Mouse (Mus musculus) adrenal gland, adult 2 months (tissue): ENCODE results near the gene H6pd. TPM values are rescaled to one million over a fixed set of nuclear protein-coding genes. Genes with fewer than 3 reads are reported as not detected.
"Not testable (repeated sequence)": the region's sequence is repeated elsewhere in the genome, so short reads cannot be mapped to it uniquely, and the experiment has no call there.

Source experiments
- DNase-seq: peaks from one replicate; pipeline ENCODE4 v3.0.0; 2021
- long read RNA-seq: library from polyadenylated mRNA; stranded (forward); transcript quantifications from one replicate; pipeline ENCODE4 v2.0.0, GENCODE M21; 2021
- polyA plus RNA-seq: library from polyadenylated mRNA; depleted of rRNA; stranded (reverse); fragments of >200 nt; gene quantifications from 2 replicates; pipeline ENCODE4 v1.2.3, GENCODE M21; 2012; rRNA removed
- total RNA-seq, 2 experiments: library from RNA; stranded (reverse); gene quantifications; 2 replicates each; pipeline ENCODE4 v1.2.3; 2021

The H6pd gene
- total RNA-seq (100 to 1,000 TPM; 120 to 197 TPM), polyA plus RNA-seq (146 and 154 TPM in 2 replicates)
- long read RNA-seq, full-length matches to known transcripts: 75 of 115 reads
- long read RNA-seq, partial matches to known transcripts: 7 of 115 reads
- long read RNA-seq, other reads (novel, unspliced or antisense): 33 of 115 reads

DNA sequence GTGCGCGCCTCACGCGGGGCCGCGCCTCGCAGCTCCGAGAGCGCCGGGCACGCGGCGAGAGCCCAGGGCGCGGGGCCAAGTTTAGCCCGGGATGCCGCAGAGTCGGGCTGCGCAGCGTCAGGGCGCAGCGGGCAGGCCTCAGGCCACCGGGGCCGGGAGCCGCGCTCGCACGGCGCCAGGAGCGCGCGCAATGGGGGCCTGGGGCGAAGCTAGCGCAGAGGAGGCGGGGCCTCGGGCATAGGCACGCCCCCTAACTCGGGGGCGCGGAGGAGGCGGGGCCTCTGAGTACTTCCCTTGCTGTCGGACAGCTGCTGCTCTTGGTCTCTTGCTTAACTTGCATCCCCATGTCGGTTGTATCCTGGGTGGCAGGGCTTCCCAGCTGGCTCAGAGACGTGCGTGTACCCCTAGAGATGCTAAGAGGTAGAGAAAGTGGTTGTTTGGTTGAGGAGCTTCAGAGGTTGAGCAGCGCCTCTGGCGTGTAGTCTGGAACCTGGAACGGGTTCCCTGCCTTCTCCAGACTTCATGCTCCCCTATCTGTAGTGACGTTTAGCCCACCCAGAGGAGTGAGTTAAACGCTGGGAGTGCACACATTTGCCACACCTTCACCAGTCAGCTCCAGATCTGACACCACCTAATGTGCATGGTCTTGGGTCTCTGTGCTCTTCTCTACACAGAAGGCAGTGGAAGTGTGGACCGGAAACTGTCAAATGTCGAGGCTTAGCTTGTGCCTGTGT lies at the start of gene H6pd:
H6pd (minus strand) TSS at position 171 of the 734 bp plus-strand sequence.
- peak; percentile 96 for DNase-seq

DNA sequence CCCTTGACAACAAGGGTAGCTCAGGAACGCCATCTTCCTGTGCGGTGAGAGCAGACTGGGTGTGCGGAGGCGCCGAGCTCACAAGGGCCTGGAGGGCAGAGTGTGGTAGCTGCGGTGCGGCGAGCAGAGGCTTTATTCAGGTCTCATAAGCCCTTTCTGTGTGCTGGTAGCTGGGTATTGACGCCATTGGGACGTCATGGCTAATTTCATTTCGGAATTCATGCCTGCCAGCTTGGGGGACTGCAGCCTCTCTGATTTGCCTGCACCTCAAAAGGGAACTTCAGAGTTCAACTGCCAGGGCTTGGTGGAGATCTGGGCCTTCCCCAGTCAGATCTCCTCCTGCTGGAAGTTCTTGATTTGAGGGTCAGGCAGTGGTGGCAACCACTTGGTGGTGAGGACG lies 48.9 kb upstream of the H6pd start:
- DNase-seq: no peak

DNA sequence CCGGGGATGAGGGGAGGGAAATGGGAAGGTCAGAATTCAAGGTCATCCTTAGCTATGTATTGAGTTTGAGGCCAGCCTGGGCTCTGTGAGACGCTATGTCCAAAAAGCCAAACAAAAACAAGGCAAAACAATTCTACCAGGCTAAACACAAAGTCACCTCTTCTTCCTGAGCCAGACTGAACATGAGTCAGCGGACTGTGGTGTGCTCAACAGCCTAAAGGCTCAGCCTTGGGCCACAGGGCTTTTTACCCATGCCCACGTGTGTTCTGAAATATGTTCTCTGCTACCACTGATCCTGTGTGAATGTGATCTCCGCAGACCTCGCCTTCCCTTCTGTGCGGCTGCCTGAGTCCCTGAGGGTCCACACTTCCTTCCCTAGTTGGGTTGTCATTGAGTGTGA lies 47.3 kb upstream of the H6pd start:
- DNase-seq: peak; percentile 43

DNA sequence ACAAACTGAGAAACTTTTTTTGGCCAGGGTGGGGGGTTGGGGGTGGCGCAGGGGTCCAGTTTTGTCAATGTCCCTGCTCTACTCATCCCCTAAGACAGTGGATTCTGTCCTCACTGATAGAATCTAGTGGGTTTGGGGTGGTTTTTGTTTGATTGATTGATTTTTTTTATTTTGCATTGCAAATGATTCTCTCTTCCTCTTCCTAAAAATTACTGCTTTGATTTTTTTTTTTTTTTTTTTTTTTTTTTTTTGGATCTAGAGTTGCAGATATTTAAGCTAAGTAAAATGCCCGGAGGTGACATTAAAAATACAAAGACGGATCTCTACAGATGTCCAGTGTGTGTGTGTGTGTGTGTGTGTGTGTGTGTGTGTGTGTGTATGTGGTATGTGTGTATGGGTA lies 43.6 kb upstream of the H6pd start:
- no peak for DNase-seq

DNA sequence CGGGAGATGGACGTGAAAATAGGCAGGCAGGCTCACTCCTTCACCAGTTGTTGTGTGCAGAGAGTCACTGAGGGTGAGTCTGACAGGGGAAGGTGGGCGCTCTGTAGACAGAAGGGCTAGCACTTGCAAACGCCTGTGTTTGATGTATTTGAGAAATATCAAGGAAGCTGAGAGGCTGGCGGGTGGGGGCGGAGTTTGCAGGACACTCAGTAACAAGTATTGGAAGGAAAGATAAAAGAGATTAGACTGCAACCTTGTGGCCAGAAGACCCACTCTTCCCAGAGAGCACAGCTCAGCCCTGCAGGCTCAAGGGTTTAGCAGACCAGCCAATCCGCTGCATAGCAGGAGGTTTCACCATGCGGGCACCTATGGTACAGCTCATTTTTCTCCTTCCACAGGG lies 42.7 kb upstream of the H6pd start:
- no peak for DNase-seq

DNA sequence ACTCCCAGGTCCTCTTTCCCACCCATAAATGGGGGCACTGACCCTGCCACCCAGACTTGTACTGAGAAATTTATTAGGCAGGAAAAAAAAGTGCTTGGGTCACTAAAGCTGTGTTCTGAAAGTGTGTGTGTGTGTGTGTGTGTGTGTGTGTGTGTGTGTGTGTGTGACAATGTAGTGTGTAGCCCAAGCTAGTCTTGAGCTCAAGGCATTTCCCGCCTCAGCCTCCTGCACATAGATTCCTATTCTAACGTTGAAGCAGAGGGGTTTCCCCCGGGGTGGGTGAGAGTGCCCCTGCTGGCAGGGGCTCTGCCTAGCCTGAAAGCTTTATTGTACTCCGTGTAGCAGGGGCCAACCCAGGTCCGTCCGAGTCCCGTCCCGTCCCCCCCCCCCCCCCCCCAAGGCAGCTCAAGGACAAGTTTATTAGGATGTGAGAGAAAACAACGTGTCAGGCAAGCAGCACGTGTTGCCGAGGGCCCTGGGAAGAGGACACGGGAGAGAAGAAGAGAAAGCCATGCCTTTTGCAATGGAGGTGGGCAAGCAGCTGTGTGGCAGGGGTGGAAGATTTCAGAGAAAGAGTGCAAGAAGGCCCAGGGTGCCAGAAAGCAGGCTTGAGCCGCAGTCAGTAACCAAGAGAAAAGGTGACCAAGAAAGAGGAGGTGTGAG lies 40.9 kb upstream of the H6pd start:
- no peak for DNase-seq

DNA sequence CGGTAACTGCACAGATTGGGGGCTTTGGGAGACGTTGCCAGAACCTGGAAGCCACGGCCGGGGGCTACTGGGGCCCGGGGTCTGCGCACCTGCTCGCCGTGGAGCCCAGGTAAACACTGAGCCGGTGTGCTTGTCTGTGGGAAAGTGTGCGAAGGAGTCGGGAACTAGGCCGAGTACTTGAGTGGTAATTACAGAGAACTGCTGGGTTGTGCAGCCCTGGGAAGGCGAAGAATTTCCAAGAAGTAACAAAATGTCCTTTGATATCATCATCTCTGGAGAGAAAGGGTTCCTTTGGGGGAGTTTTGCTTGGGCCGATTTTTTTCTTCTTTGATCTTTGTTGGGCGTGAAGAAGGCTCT lies 40.3 kb upstream of the H6pd start:
- no peak for DNase-seq

DNA sequence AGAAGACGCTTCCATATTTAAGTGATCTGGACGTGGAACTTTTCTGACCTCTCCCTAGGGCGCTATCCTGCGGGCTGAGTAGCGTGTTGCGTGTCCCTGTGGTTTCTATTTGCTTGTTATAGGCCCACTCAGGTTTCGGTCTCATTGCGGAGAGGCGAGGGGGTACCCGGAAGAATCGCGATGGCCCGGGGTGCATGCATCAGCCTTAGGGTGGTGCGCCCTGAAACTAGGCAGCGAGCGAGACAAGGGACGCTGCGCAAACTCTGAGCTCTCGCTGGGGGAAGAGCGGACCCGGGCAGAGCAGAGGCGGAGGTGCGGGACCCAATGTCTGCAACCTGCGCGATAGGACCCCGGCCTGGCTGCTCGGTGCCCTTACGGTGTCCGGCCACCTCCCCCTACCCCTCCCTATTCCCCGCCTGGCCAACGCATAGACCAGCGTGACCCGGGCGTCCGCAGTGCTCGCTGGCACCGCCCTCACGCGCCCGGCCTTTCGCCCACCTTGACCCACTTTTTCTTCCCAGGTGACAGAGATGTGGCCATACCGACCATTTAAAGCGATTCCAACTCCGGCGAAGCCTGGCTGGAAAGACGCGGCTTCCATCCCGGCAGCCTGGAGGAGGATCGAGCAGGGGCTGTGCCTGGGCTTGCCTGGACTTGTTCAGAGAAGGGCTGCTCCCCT lies 39.8 kb upstream of the H6pd start:
- peak; percentile 78 for DNase-seq

DNA sequence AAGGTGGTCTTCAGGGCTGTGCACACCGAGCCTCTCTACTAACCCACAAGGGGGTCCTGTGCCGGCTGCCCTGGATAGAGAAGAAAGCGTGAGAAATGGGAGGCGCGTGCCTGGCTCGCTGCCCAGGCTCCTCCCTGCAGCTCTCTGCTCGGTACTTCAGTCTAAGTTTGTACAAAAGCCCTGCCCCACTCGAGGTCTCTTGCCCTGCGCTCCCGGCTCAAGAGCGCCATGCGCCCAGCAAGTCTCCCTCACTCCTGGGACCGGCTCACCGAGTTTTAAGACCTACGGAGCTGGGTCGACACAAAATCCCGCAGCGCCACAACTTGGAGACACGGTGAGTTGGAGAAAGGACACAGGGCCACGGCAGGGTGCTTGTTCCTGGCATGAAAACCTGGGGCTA lies 39.2 kb upstream of the H6pd start:
- DNase-seq: peak; percentile 90

DNA sequence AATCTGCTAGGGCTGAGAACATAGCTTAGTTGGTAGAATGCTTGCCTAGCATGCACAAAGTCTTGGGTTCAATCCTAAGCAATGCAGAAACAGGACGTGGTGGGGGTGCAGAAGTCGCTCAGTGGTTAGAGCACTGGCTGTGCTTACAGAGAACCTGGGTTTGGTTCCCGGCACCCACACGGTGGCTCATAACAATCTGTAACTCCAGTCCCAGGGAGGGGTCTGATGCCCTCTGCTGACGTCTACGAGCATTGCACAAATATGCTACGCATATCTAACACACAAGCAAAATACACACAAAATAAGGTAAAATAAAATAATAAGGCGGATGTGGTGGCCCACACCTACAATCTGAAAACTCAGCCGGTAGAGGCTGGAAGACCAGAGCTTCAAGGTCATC lies 34.8 kb upstream of the H6pd start:
- no peak for DNase-seq

DNA sequence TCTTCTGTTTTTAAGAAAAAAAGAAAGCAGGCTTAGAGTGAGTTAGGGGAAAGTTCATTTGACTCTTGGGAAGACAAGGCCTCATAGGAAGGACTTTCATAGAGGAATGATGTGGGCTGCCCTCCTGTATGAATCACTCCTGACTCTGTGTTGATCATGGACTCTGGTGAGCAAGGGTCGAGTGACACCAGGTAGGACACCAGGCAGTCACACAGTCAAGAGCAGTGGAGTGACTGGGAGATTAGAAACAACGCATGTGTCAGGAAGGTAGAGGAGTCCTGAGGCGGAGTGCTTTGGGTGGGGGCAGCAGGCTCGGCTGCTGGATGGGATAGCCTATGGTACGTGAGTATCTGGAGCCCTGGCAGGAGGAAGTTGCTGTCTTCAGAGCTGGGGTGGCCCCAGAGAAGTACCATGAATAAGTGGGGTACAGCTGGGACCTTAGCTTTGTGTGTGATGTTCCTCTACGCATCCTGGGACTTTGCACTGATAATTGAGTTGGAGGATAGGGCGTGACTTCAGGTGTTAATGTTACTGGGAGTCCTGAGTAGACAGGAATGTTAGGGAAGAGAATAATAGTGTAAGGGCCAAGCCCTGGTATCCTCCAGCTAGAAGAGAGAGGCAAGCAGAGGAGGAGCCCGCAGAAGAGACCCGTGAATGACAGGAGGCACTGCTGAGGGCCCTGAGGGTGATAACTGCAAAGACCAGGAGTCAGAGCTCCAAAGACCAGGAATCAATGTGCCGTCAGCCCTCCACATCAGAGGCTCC lies 32.7 kb upstream of the H6pd start:
- DNase-seq: no peak

DNA sequence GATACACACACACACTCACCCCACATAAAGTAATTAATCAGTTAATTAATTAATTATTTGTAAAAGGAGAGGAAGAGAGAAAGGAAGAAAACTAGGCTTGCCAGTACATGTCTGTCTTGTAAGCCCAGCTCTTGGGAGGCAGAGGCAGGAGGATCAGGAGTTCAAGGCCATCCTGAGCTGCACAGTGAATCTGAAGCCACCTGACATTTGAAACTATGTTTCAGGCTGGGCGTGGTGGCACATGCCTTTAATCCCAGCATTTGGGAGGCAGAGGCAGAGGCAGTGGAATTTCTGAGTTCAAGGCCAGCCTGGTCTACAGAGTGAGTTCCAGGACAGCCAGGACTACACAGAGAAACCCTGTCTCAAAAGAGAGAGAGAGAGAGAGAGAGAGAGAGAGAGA lies 32.0 kb upstream of the H6pd start:
- not testable (repeated sequence) for DNase-seq

DNA sequence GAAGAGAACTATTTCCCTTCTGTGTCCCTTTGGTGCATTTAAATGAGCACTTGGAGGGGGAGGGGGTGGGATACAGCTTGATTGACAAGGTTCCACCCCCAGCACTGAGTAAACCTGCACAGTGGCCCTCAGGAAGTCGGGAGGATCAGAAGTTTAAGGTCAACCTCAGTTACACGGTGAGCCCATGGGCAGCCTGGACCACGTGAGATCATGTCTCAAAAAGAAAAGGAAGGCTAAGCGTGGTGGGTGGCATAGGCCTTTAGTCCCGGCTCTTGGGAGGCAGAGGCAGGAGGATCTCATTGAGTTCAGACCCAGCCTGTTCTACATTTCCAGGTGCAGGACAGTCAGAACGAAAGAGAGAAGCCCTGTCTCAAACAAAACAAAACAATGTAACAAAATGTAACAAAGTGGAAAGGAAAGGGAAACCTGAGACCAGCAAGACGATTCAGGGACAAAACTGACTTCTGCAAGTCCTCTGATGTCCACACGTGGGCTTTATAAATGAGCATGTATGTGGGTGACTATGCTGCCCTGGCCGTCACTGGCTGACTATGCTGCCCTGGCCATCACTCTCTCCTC lies 31.3 kb upstream of the H6pd start:
- DNase-seq: no peak

DNA sequence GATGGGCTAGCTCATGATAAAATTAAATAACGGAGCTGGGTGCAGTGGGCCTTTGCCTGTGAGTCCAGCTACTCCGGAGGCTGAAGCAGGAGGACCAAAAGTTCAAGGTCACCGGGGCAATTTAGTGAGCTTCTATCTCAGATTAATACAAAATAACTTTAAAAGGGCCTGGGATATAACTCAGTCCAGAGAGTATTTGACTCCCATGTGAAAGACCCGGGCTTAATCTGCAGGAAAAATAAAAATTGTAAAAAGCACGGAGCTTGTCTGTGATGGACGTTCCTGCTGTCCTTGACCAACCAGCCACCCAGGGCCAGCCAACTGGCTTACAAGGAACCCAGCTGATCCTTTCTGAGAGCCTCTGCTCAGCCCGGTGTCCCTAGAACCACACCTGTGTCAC lies 29.7 kb upstream of the H6pd start:
- peak; percentile 40 for DNase-seq

DNA sequence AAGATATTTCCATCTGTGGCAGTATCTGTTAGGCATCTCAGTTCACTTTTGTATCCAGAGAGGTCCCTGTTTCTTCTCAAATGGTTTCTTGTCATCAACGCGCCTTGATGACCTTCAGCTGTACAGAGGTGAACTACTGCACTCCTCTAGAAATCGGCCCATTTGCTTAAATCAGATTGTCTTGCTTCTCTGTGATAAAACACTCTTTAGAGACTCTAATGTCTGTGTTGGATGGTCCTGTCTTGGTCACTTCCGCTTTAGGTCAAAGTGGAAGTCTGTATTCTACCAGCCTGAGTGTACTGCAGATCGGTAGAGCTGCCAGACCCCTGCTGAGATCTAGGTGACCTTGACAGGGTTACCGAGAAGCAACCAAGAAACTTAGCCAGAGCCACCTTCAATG lies 27.3 kb upstream of the H6pd start:
- DNase-seq: no peak

DNA sequence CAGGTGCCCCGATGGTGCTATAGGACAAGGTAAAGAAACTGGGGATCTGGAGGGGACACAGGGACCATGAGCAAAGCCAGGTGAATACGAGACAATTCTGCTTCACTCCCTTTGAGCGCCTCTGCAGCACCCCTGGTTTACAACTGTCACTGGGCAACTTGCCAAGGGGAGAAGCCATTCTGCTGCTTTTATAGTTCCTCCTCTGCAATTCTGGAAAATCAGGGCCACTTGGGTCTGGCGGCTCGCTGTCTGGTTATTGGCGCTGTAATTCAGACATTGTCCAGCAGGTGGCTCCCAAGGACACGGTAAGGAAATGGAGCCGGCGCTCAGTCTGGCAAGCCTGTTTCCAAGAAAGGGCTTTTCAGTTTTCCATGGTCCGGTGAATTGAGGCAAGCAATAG lies 26.5 kb upstream of the H6pd start:
- peak; percentile 84 for DNase-seq

DNA sequence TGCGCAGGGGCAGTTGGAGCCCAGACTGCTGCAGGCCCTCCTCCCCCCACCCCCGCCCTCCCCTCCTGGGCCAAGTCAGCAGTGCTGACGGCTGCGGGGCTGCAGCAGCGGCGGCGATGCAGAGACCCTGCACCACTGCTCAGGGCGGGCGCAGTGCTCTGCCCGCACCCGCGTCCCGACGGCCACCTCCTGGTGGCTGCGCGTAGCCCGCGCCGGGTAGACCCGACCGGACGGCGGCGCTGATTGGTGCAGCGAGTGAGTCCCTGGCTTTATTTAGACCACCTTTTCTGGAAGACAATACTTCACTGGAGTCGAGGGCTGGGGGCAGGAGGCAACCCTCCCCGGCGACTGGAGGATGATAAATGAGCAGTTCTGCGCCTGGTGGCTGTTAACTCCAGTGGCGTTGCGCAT lies 24.4 kb upstream of the H6pd start:
- peak; percentile 48 for DNase-seq

DNA sequence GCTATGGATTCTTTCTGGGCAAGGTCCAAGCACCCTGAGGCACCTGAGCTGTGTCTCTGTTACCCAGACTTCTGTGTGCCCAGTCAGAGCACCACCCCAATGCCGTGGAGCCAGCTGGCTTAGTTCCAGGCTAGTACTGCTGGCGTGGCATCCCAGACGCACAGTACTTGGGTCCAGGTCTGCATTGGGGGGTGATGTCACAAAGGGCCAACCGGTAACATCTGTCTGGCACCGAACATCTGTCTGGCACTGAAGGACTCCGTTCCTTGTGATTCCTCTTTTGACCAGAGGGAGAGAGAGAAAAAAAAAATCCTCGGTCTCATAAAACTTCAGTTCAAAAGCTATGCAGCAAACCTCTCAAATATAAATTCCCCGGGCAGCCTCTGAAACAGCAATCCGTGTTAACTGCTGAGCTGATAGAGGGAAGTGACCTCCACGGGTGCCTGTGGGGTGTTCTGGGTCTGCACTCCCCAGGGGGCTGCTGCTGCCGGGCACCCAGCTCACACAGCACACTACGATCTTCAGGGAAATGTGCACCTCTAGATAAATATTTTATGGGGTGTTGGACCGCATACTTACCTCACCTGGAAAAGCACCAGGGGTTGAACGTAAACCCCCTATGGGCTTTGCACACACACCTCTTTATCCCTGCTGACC lies 22.5 kb upstream of the H6pd start:
- peak; percentile 74 for DNase-seq

DNA sequence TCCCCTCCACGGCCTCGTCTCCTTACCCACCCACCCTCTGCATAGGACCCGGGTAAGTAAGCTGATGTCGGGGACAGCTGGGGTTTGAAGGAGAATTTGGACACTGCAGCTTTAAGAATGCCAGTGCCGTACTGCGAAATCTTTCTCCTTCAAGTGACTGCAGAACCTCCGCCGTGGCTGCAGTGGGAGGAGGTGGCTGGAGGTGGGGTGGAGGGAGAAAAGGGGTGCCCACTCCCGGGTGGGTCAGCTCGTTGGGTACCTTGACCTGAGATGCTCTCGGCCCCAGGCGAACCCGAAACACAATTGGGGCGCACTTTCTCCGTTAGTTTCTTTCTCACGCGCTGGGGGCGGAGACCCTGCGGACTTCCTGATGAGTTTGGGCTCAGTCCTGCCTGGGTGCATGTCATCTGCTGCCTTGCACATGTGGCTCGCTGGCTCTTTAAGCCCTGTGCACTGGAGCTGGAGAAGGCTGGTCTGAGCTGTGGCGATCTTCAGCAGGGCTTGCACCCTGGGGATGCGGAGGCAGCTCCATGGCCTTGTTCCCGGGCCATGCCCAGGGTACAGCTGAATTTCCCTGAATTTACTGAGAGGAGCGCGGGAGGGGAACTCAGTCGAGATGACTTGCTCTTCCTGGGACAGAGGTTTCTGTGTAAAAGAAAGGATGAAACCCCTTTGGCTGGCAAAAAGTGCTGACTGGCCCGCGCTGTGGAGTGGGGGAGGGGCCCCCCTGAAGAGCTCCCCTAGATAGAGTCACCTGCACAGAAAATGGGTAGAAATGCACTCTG lies 21.8 kb upstream of the H6pd start:
- peak; percentile 67 for DNase-seq

DNA sequence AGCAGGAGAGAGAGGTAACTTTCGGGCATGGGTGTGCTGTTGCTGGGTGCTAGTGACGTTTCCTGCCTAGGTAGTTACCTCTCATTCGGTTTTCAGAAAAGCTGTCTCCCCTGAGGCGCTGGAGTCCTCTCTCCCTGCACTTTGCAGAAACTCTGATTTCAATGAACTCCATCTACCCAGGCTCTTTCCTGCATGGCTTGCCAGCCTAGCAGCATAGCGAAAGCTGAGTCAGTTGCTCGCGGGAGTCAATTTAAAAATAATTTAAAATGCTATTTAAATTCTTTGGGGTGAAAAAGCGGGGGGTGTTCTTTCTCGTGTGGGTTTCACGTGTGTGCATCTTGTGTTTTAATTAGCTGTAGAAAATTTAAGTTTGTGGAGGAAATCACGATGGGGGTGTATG lies 21.1 kb upstream of the H6pd start:
- DNase-seq: no peak

DNA sequence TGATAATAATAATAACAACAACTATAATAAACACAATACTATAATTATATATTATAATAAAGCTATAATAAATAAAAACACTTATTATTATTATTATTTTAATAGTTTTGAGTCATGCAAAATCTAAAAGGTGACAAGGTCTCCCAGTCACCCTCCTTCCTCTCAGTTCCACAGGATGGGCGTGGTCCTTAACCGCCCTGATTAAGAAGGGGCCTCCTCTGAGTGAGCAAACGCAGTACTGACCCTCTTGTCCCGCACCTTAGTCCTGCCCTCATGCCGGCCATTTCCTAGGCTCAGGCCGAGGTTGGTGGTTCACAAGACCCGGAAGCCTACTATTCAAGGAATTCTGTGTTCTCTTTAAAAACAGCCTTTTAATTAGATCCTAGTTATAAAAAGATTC lies 14.7 kb upstream of the H6pd start:
- DNase-seq: no peak
